Mouse (Mus musculus) ES-E14 (cell line): ENCODE measurements around the gene Slfn8.

Experiments used
- HCFC1 ChIP-seq: IDR thresholded peaks from 2 replicates; pipeline ENCODE4 v1.6.1; 2012; ENCODE audit warnings: low read length, inconsistent platforms, borderline replicate concordance; ENCODE audit not compliant: insufficient read depth
- ZC3H11A ChIP-seq: IDR thresholded peaks from 2 replicates; pipeline ENCODE4 v1.6.1; 2012; ENCODE audit warnings: low read depth, mild to moderate bottlenecking, inconsistent platforms, low read length, borderline replicate concordance

GRCm38 (mm10) chr11:82962215-82962614 is 58.4 kb downstream of the Slfn8 start:
- TF ChIP-seq ZC3H11A = no peak
- no peak for TF ChIP-seq HCFC1
